Mouse (Mus musculus): ENCODE data around the gene Myrip. TPM values are rescaled to one million over a fixed set of nuclear protein-coding genes. Genes with fewer than 3 reads are reported as not detected.
A peak's percentile ranks its signal among the peaks of the same experiment; 100 is the strongest.
"Not testable (repeated sequence)": the region's sequence is repeated elsewhere in the genome, so short reads cannot be mapped to it uniquely, and the experiment has no call there.

Myrip gene
- total RNA-seq, 1 experiment from 2014 or later: not detected

DNA sequence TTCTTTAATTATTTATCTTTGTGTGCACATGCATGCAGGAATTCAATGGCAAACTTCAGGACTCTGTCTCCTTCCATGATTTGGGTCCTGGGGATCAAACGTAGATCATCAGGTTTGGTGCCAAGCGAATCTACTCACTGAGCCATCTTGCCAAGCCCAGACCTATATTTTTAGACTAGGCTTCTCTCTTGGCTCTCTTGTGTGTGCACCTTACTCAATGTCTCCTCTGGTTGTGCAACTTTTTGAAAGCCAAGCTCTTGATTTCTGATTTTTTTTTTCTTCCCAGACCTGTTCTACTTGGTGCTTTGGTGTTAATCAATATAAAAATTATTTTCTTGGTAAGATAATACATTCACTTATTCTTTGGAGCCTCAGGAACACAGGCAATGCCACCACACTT, 19.3 kb downstream of the Myrip start:
- ATAC-seq (ENCODE audit: extremely low read depth, insufficient number of reproducible peaks, low FRiP score, poor library complexity, severe bottlenecking): no peak

DNA sequence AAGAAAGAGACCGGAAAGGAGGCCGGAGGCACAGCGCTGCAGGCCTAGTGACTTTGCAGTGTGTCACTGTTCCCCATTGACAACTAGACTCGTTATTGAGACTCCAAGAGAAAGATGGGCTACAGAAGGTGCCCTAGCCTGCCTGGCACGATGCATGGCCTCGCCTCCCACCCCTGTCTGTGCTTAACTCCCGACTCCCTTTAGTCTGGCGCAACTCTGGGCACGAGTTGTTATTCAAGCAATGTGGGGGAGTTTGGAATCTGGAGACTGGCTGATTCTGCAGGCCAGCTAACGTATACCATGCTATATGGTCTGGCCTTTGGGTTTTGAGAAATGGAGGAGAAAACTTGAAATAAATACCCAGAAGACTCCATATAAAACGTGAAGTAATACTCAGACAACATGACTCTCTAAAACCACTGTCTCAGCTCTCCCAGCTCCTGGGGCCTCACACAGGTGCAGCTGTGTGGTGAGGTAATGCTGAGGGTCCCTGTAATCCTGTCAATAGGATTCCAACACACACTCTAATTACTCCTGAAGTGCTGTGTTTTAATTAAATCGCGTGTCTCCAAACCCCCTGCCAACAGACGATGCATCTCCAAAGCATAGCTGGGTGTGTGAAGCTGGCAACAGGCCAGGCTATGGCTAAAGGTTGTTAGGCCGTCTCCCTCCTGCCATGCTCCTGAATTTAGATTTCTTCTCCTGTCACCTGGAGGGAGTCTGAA, 21.6 kb downstream of the Myrip start:
- ATAC-seq (ENCODE audit: extremely low read depth, insufficient number of reproducible peaks, low FRiP score, poor library complexity, severe bottlenecking): no peak

- ATAC-seq (ENCODE audit: extremely low read depth, insufficient number of reproducible peaks, low FRiP score, poor library complexity, severe bottlenecking): not testable (repeated sequence)
Measured at GRCm38 (mm10) chr9:120331048-120331447, 29.7 kb downstream of the Myrip start.

GRCm38 (mm10) chr9:120338172-120338571, 36.9 kb downstream of the Myrip start:
- ATAC-seq (ENCODE audit: extremely low read depth, insufficient number of reproducible peaks, low FRiP score, poor library complexity, severe bottlenecking): no peak

DNA sequence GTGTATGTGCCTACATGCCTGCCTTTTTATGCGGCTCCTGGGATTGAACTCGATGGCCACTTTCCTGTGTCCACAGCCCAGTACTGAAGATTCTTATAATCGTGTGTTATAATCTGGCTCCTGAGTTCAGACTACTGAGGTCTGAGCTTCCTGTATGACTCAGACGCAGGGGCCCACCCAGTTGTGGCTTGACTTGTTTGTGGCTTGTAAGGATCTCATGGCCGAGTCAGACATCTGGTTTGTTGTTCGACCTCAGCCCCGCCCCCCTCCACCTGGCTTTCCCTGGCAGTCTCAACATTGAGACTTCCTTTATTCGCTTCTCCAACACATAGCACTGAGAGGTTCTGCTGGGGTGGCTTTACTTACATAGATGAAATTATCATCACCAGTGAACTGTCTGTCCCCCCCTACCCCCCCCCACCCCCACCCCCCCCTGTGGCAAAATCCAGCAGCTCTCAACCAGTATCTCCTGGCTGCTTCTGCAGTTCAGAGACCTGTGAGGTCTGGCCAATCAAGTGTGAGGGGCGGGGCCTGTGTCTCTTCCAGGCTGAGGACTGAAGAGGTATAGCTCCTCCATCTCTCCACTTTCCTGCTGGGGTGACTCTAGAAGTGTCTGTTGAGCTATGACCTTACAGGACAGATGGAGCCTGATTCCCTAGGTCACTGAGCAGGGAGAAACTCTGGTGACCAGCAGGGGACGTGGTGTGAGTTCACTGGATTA, 38.8 kb downstream of the Myrip start:
- ATAC-seq (ENCODE audit: extremely low read depth, insufficient number of reproducible peaks, low FRiP score, poor library complexity, severe bottlenecking): peak; percentile 48; the same call in 1 of the 2 replicates

DNA sequence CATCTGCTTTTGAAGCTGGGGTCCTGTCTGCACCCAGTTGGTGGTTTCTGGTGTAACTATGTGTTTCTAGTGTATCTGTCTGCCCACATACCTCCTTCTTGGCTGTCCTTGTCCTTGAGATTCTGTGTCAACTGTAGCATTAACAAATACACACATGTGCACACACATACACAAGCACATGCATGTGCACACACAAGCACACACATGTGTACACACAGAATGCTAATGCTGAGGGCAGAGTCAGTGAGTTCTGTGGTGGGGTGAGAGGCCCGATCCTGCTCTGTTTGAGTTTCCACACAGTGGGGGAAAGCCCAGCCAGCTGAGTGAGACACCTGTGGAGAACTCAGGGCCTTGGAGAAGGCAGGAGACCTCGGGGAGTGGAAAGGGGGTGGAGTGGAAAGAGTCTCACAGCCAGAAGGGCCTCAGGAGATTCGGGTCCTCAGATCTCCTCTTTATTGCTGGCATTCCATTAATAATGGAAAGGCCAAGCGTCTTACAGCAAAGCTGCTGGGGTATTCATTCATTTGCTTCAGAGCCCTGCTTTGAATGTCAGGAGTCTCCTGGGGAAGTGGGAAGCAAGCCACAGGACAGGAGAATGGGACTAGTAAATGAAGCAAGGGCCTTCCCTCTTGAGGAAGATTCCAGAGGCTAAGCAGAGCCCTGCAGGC, 41.9 kb downstream of the Myrip start:
- ATAC-seq (ENCODE audit: extremely low read depth, insufficient number of reproducible peaks, low FRiP score, poor library complexity, severe bottlenecking): no peak

GRCm38 (mm10) chr9:120345651-120346151, 44.4 kb downstream of the Myrip start:
- no peak for ATAC-seq (ENCODE audit: extremely low read depth, insufficient number of reproducible peaks, low FRiP score, poor library complexity, severe bottlenecking)

GRCm38 (mm10) chr9:120349145-120349544, 47.8 kb downstream of the Myrip start:
- no peak for ATAC-seq (ENCODE audit: extremely low read depth, insufficient number of reproducible peaks, low FRiP score, poor library complexity, severe bottlenecking)

GRCm38 (mm10) chr9:120350346-120350745, 49.0 kb downstream of the Myrip start:
- ATAC-seq (ENCODE audit: extremely low read depth, insufficient number of reproducible peaks, low FRiP score, poor library complexity, severe bottlenecking): no peak

DNA sequence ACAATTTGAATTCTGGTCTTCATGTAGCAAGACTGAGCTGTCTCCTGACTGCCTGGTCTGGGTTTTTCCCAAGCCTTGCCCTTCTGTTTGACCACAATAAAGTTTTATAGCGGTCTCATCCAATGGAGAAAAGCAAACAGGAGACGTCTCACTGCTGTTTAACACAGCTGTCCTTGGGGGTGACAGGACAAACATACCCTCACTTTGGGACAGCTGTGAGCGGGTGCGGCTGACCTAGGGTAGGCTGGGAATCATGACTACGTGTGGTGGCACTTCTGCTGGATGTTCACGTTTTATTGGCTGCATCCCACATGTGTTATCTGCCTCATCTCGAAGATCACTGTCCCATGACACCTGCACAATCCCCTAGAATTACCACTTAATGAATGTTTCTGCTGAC, 49.7 kb downstream of the Myrip start:
- no peak for ATAC-seq (ENCODE audit: extremely low read depth, insufficient number of reproducible peaks, low FRiP score, poor library complexity, severe bottlenecking)

- no peak for ATAC-seq (ENCODE audit: extremely low read depth, insufficient number of reproducible peaks, low FRiP score, poor library complexity, severe bottlenecking)
Measured at GRCm38 (mm10) chr9:120351474-120351873, 50.2 kb downstream of the Myrip start.

DNA sequence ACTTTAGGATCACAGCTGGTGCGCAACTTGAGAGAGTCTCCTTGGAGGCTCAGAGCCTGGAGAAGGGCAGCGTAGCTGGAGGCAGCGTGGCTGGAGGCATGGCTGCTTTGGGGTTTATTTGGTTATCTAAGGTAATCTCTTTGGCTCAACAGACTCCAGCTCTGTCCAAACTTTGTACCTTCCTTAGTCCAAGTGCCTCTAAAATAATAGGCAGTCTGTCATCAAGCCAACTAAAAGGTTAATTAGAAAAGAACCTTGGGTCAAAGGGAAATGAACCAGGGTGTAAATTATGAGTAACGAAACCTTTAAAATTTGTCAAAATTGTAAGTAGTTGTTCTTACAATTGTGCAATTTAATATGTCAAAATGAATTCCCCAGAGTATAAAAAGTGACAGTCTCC, 51.7 kb downstream of the Myrip start:
- ATAC-seq (ENCODE audit: extremely low read depth, insufficient number of reproducible peaks, low FRiP score, poor library complexity, severe bottlenecking): no peak

GRCm38 (mm10) chr9:120353967-120354366, 52.7 kb downstream of the Myrip start:
- ATAC-seq (ENCODE audit: extremely low read depth, insufficient number of reproducible peaks, low FRiP score, poor library complexity, severe bottlenecking): no peak

DNA sequence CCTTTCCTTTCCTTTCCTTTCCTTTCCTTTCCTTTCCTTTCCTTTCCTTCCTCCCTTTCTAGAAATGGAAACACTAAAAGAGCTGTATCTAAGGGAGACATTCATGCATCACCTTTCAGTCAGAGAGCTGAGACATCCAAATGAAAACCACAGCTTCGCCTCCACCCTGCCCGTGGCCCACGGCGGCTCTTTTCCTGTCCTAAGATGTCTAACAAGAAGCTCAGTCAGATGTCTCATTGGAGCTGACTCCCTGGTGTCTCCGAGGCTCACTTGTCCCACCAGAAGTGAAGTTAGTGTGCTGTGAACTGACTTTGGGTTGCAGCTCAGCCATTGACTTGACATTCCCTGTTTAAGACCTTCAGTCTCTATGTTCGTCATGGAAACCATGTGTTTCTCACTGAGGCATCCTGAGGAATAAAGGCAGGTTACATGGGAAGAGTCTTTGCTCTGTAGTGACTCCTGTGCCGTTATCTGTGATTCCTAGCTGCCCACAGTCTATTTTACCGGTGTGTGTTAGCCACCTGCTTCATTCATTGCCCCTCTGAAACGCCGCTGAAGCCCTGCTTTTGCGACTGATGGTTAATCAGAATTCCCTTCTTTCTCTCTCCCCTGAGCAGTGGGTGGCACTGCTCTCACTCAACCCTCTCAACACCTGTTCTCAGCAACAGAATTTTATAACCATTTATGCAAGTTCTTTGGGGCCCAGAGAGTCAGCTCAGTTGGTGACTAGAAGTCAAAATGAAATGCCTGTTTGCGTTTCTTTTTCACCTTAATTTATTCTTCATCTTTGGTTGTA, 53.4 kb downstream of the Myrip start:
- ATAC-seq (ENCODE audit: extremely low read depth, insufficient number of reproducible peaks, low FRiP score, poor library complexity, severe bottlenecking): no peak

- ATAC-seq (ENCODE audit: extremely low read depth, insufficient number of reproducible peaks, low FRiP score, poor library complexity, severe bottlenecking): no peak
Measured at GRCm38 (mm10) chr9:120356490-120356889, 55.2 kb downstream of the Myrip start.

DNA sequence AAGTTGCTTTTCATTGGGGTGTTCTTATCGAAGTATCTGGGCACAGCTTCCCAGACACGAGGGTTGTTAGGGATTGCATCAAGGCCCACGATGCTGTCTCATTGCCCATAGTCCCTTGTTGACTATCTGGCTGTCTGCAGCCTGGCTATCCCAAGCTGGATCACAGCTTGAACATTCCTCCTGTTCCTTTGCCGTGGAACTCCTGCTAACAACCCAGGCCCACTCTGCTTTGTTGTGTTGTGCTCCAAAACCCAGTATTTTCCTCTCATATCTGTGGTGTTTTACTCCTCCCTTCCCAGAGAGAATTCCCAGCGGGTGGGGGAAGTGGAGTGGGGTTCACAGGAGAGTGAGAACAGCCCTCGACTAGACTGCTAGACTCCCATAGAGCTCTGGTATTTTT, 56.7 kb downstream of the Myrip start:
- ATAC-seq (ENCODE audit: extremely low read depth, insufficient number of reproducible peaks, low FRiP score, poor library complexity, severe bottlenecking): no peak

- ATAC-seq (ENCODE audit: extremely low read depth, insufficient number of reproducible peaks, low FRiP score, poor library complexity, severe bottlenecking): no peak
Measured at GRCm38 (mm10) chr9:120360397-120361177, 59.3 kb downstream of the Myrip start.

- no peak for ATAC-seq (ENCODE audit: extremely low read depth, insufficient number of reproducible peaks, low FRiP score, poor library complexity, severe bottlenecking)
Measured at GRCm38 (mm10) chr9:120361656-120362055, 60.3 kb downstream of the Myrip start.

Data from neutrophil, adult 5-6 weeks (primary cell).